7 mouse cellular contexts compared by ENCODE assay signal in genomic region chr14:25841579-25841978, GRCm38 (mm10). TPM values are rescaled to one million over a fixed set of nuclear protein-coding genes. Genes with fewer than 3 reads are reported as not detected.
DNase-seq lines count a peak whose midpoint lies in the region; ATAC-seq and TF ChIP-seq lines count a peak whose summit lies in the region.

No protein-coding gene starts in this region.

- H3K27ac ChIP-seq in spleen, adult 2 months (ENCODE audit: insufficient read depth, low read length), result no peak overlapping the region
- no peak overlapping the region for H3K27ac ChIP-seq in forebrain, embryonic 14.5 days (ENCODE audit: low read depth, low read length)
- no peak overlapping the region for H3K27ac ChIP-seq in liver, embryonic 14.5 days
- no peak overlapping the region for H3K27ac ChIP-seq in stomach, postnatal 0 days (replicated peaks)

- no peak for DNase-seq in spleen, adult 2 months (ENCODE audit: low read depth in 1 of 2, low spot score in 2 of 2)
- DNase-seq in spleen, adult 18-20 months, result no peak
- no peak for DNase-seq in forebrain, embryonic 14.5 days (ENCODE audit: low spot score)
- no peak for DNase-seq in liver, embryonic 14.5 days (ENCODE audit: low read depth in 3 of 3, low spot score in 3 of 3)
- no peak for DNase-seq in stomach, postnatal 0 days (ENCODE audit: low spot score)
- DNase-seq in layer of hippocampus, adult 11-12 months (ENCODE audit: low spot score), result no peak
- no peak for DNase-seq in ovary, postnatal 36 days (ENCODE audit: low spot score)

- no peak for TF ChIP-seq CTCF in spleen, adult 2 months (IDR thresholded peaks at IDR 0.05; ENCODE audit: extremely low read depth, insufficient read depth, insufficient read length, insufficient replicate concordance)
- TF ChIP-seq CTCF in liver, embryonic 14.5 days (IDR thresholded peaks at IDR 0.05; ENCODE audit: low read depth), result no peak
- TF ChIP-seq CTCF in stomach, postnatal 0 days (IDR thresholded peaks at IDR 0.05; ENCODE audit: low read depth), result no peak

- H3K9me3 ChIP-seq in forebrain, embryonic 14.5 days (replicated peaks; ENCODE audit: control insufficient read depth, low read length), result no peaks in the 10 kb centered on the region
- no peaks in the 10 kb centered on the region for H3K9me3 ChIP-seq in liver, embryonic 14.5 days (ENCODE audit: control insufficient read depth, low read length)
- H3K9me3 ChIP-seq in stomach, postnatal 0 days (ENCODE audit: control insufficient read depth, low read length), result no peaks in the 10 kb centered on the region

- no peak overlapping the region for H3K9ac ChIP-seq in forebrain, embryonic 14.5 days (ENCODE audit: low read length)
- H3K9ac ChIP-seq in liver, embryonic 14.5 days (replicated peaks), result no peak overlapping the region
- no peak overlapping the region; the same call in 1 of the 2 replicates for H3K9ac ChIP-seq in stomach, postnatal 0 days (ENCODE audit: low read length)

- peak overlapping the region; percentile 97; the same call in 1 of the 2 replicates for H3K4me3 ChIP-seq in spleen, adult 2 months (ENCODE audit: extremely low read depth, insufficient read depth, insufficient read length)
- peak overlapping the region; percentile 52 for H3K4me3 ChIP-seq in forebrain, embryonic 14.5 days (ENCODE audit: low read depth, low read length)
- H3K4me3 ChIP-seq in liver, embryonic 14.5 days (ENCODE audit: insufficient read depth in 1 of 2, low read depth in 2 of 2, low read length in 2 of 2), result peak overlapping the region in 1 of 2 experiments; percentile 73; a peak in 1 of 4 replicates
- peak overlapping the region; percentile 81 for H3K4me3 ChIP-seq in stomach, postnatal 0 days (ENCODE audit: low read depth, low read length)

- H3K4me2 ChIP-seq in forebrain, embryonic 14.5 days (ENCODE audit: low read length), result peak overlapping the region; percentile 95
- peak overlapping the region; percentile 89 for H3K4me2 ChIP-seq in liver, embryonic 14.5 days (ENCODE audit: low read depth)
- H3K4me2 ChIP-seq in stomach, postnatal 0 days (replicated peaks; ENCODE audit: low read depth), result peak overlapping the region; percentile 93

- H3K4me1 ChIP-seq in spleen, adult 2 months (ENCODE audit: control insufficient read depth, insufficient read depth, insufficient read length), result peaks cover 5% of the 10 kb centered on the region; the same call in 1 of the 2 replicates
- H3K4me1 ChIP-seq in forebrain, embryonic 14.5 days (ENCODE audit: control insufficient read depth, insufficient read depth, low read length), result peaks cover 8% of the 10 kb centered on the region; the same call in 1 of the 2 replicates
- peaks cover 0 to 6% of the 10 kb centered on the region in 2 experiments; a peak in 3 of 4 replicates for H3K4me1 ChIP-seq in liver, embryonic 14.5 days (replicated peaks; ENCODE audit: control insufficient read depth in 2 of 2, insufficient read depth in 2 of 2, low read length in 1 of 2)
- 0 out of 2 replicates have a peak, but pooled peaks cover 1% of the 10 kb centered on the region for H3K4me1 ChIP-seq in stomach, postnatal 0 days (replicated peaks; ENCODE audit: control insufficient read depth, insufficient read depth)

- peaks cover 2% of the 10 kb centered on the region; the same call in 1 of the 2 replicates for H3K36me3 ChIP-seq in spleen, adult 2 months (ENCODE audit: control insufficient read depth, insufficient read depth, low read length)
- no peaks in the 10 kb centered on the region for H3K36me3 ChIP-seq in forebrain, embryonic 14.5 days (ENCODE audit: control insufficient read depth, insufficient read depth, low read length)
- H3K36me3 ChIP-seq in liver, embryonic 14.5 days (replicated peaks; ENCODE audit: control insufficient read depth, insufficient read depth, low read depth), result no peaks in the 10 kb centered on the region
- no peaks in the 10 kb centered on the region for H3K36me3 ChIP-seq in stomach, postnatal 0 days (ENCODE audit: control insufficient read depth, insufficient read depth, low read length)

- no peak for ATAC-seq in forebrain, embryonic 14.5 days
- ATAC-seq in liver, embryonic 14.5 days (ENCODE audit: insufficient read depth), result 0 out of 2 replicates have a peak, but pooled peaks have one; percentile 2
- ATAC-seq in stomach, postnatal 0 days (ENCODE audit: low FRiP score, low TSS enrichment), result no peak

- WGBS in spleen, adult 2 months, result under 1% methylated on average over 4 of the region's 4 CpGs
- 2% methylated on average over 4 of the region's 4 CpGs for WGBS in forebrain, embryonic 14.5 days
- WGBS in liver, embryonic 14.5 days (ENCODE audit: insufficient replicate concordance), result under 1% methylated on average over 4 of the region's 4 CpGs
- 3% methylated on average over 4 of the region's 4 CpGs for WGBS in stomach, postnatal 0 days

- no peak for TF ChIP-seq POLR2A in spleen, adult 2 months (IDR thresholded peaks at IDR 0.05; ENCODE audit: low read depth, low read length)

- no peaks in the 10 kb centered on the region for H3K27me3 ChIP-seq in spleen, adult 2 months (ENCODE audit: control insufficient read depth, insufficient read depth, low read length)
- peaks cover 27% of the 10 kb centered on the region for H3K27me3 ChIP-seq in forebrain, embryonic 14.5 days (replicated peaks; ENCODE audit: control insufficient read depth, insufficient read depth, low read length)
- H3K27me3 ChIP-seq in liver, embryonic 14.5 days (ENCODE audit: control insufficient read depth, insufficient read depth, low read length), result no peaks in the 10 kb centered on the region
- H3K27me3 ChIP-seq in stomach, postnatal 0 days (ENCODE audit: control insufficient read depth, insufficient read depth, low read length), result no peaks in the 10 kb centered on the region

- TF ChIP-seq EP300 in liver, embryonic 14.5 days (IDR thresholded peaks at IDR 0.05; ENCODE audit: low read depth), result no peak
- no peak for TF ChIP-seq EP300 in stomach, postnatal 0 days (optimal IDR thresholded peaks at IDR 0.05)

RNA-seq across cellular contexts. Expression of gene Anxa11, which starts 0.4 kb away (rescaled TPM):
- polyA plus RNA-seq in spleen, adult 2 months (2012; rRNA removed), result 64.2 and 68.4 TPM in 2 replicates
- 2.3 and 3.1 TPM in 2 replicates for polyA plus RNA-seq in forebrain, embryonic 14.5 days (2014; fragmentation: Nextera tagmentation; extraction: Ambion mirVana)
- 4.4 and 4.9 TPM in 2 replicates for polyA plus RNA-seq in liver, embryonic 14.5 days (2012; rRNA removed)
- 7.2 and 8.7 TPM in 2 replicates for polyA plus RNA-seq in liver, embryonic 14.5 days (2014; fragmentation: Nextera tagmentation; extraction: Ambion mirVana)
- 60.6 and 67.3 TPM in 2 replicates for polyA plus RNA-seq in stomach, postnatal 0 days (2015; fragmentation: Nextera tagmentation; extraction: Ambion mirVana)
